Mouse (Mus musculus): Measurements from ENCODE around the gene Nckipsd. TPM values are rescaled to one million over a fixed set of nuclear protein-coding genes. Genes with fewer than 3 reads are reported as not detected.

The Nckipsd gene
- total and polyA plus RNA-seq, 3 experiments, result 6.4 to 13.2 (median 6.6) TPM

GRCm38 (mm10) chr9:108785416-108785815 lies 22.8 kb upstream of the Nckipsd start:
- H3K4me3 ChIP-seq (replicated peaks in 1 of 3; ENCODE audit: low read depth in 2 of 3, low read length in 2 of 3, poor library complexity in 1 of 3), result peak overlapping the region in 1 of 3 experiments; percentile 93
- TF ChIP-seq EP300 (IDR thresholded peaks at IDR 0.05; ENCODE audit: low read length), result peak; percentile 71
- peak; percentile 39; the same call in 1 of the 2 replicates for TF ChIP-seq SIN3A (IDR thresholded peaks at IDR 0.05; ENCODE audit: low read length)
- no peak for TF ChIP-seq CTCF (conservative IDR thresholded peaks at IDR 0.05 in 1 of 2, IDR thresholded peaks at IDR 0.05 in 1 of 2; ENCODE audit: low read depth in 2 of 2, low read length in 2 of 2)
- TF ChIP-seq TCF12 (IDR thresholded peaks at IDR 0.05; ENCODE audit: low read depth, low read length), result 0 out of 2 replicates have a peak, but pooled peaks have one; percentile 16
- peak; percentile 42 for TF ChIP-seq BHLHE40 (IDR thresholded peaks at IDR 0.05; ENCODE audit: low read depth, low read length)
- TF ChIP-seq MAFK (IDR thresholded peaks at IDR 0.05; ENCODE audit: insufficient replicate concordance, low read length), result no peak
- peak; percentile 90 for TF ChIP-seq IRF4 (IDR thresholded peaks at IDR 0.05; ENCODE audit: low read depth, low read length)
- TF ChIP-seq USF1 (IDR thresholded peaks at IDR 0.05; ENCODE audit: low read depth, low read length), result no peak
- 0 out of 2 replicates have a peak, but pooled peaks have one; percentile 26 for TF ChIP-seq MXI1 (IDR thresholded peaks at IDR 0.05; ENCODE audit: low read depth, low read length)
- TF ChIP-seq ZKSCAN1 (IDR thresholded peaks at IDR 0.05; ENCODE audit: borderline replicate concordance, low read depth, low read length), result no peak
- TF ChIP-seq MAZ (IDR thresholded peaks at IDR 0.05; ENCODE audit: low read depth, low read length), result 0 out of 2 replicates have a peak, but pooled peaks have one; percentile 16
- peak; percentile 57; the same call in 1 of the 2 replicates for TF ChIP-seq MEF2A (IDR thresholded peaks at IDR 0.05; ENCODE audit: borderline replicate concordance, low read depth, low read length)
- TF ChIP-seq ETS1 (conservative IDR thresholded peaks at IDR 0.05; ENCODE audit: low read depth, low read length), result peak; percentile 61; the same call in 1 of the 2 replicates
- DNase-seq (ENCODE audit: extremely low read depth), result peak; percentile 62
- H3K27ac ChIP-seq (ENCODE audit: insufficient read depth, low read depth), result no peak overlapping the region
- dilution Hi-C loops (cut with MboI; ENCODE audit: extremely low pct_ligation_motif_present, extremely low pct_unique_long_range_greater_than_20kb, low sequenced_read_pairs), result no loop called here
- peaks cover 4 to 25% of the 10 kb centered on the region in 2 experiments for H3K36me3 ChIP-seq (replicated peaks in 1 of 2; ENCODE audit: control insufficient read depth in 1 of 2, insufficient read depth in 1 of 2, low read length in 1 of 2)
- H3K9me3 ChIP-seq (replicated peaks; ENCODE audit: low read length), result no peaks in the 10 kb centered on the region
- peaks cover 57% of the 10 kb centered on the region for H3K79me2 ChIP-seq (replicated peaks; ENCODE audit: control insufficient read depth, extremely low read depth, insufficient read depth, poor library complexity, severe bottlenecking)
- H3K4me2 ChIP-seq (ENCODE audit: insufficient read depth, low read depth, poor library complexity, severe bottlenecking), result peak overlapping the region; percentile 91
- in situ Hi-C loops (cut with MboI; ENCODE audit: low pct_ligation_motif_present, low pct_unique_long_range_greater_than_20kb, low sequenced_read_pairs), result no loop called here
- peaks cover 2% of the 10 kb centered on the region for H3K27me3 ChIP-seq (replicated peaks)
- H3K9ac ChIP-seq (ENCODE audit: insufficient read depth, low read depth), result peak overlapping the region; percentile 51
- H3K4me1 ChIP-seq (ENCODE audit: control insufficient read depth in 1 of 2, insufficient read depth in 2 of 2), result peaks cover 31 to 69% of the 10 kb centered on the region in 2 experiments

GRCm38 (mm10) chr9:108786494-108786893 lies 21.7 kb upstream of the Nckipsd start:
- dilution Hi-C loops (cut with MboI; ENCODE audit: extremely low pct_ligation_motif_present, extremely low pct_unique_long_range_greater_than_20kb, low sequenced_read_pairs), result no loop called here
- Histone ChIP-seq H3K9me3 (replicated peaks; ENCODE audit: low read length) (no peaks in the 10 kb centered on the region), H3K4me1 (ENCODE audit: control insufficient read depth in 1 of 2, insufficient read depth in 2 of 2) (peaks cover 37 to 80% of the 10 kb centered on the region in 2 experiments), H3K27me3 (replicated peaks) (no peaks in the 10 kb centered on the region), H3K79me2 (replicated peaks; ENCODE audit: control insufficient read depth, extremely low read depth, insufficient read depth, poor library complexity, severe bottlenecking) (peaks cover 63% of the 10 kb centered on the region), H3K4me2 (ENCODE audit: insufficient read depth, low read depth, poor library complexity, severe bottlenecking) (peak overlapping the region; percentile 91), H3K4me3 (replicated peaks in 1 of 3; ENCODE audit: low read depth in 2 of 3, low read length in 2 of 3, poor library complexity in 1 of 3) (no peak overlapping the region), H3K27ac (ENCODE audit: insufficient read depth, low read depth) (peak overlapping the region; percentile 41; the same call in 1 of the 2 replicates), H3K36me3 (replicated peaks in 1 of 2; ENCODE audit: control insufficient read depth in 1 of 2, insufficient read depth in 1 of 2, low read length in 1 of 2) (peaks cover 4 to 28% of the 10 kb centered on the region in 2 experiments), H3K9ac (ENCODE audit: insufficient read depth, low read depth) (0 out of 2 replicates have a peak overlapping the region, but pooled peaks have one; percentile 45)
- in situ Hi-C loops (cut with MboI; ENCODE audit: low pct_ligation_motif_present, low pct_unique_long_range_greater_than_20kb, low sequenced_read_pairs), result no loop called here
- no peak for DNase-seq (ENCODE audit: extremely low read depth)
- TF ChIP-seq POLR2A (IDR thresholded peaks at IDR 0.05; ENCODE audit: low read depth, low read length), result no peak
- TF ChIP-seq CHD1 (IDR thresholded peaks at IDR 0.05; ENCODE audit: low read depth, low read length), result no peak
- no peak for TF ChIP-seq USF2 (conservative IDR thresholded peaks at IDR 0.05; ENCODE audit: low read depth, low read length)
- no peak for TF ChIP-seq CTCF (conservative IDR thresholded peaks at IDR 0.05 in 1 of 2, IDR thresholded peaks at IDR 0.05 in 1 of 2; ENCODE audit: low read depth in 2 of 2, low read length in 2 of 2)
- TF ChIP-seq RCOR1 (conservative IDR thresholded peaks at IDR 0.05; ENCODE audit: low read depth, low read length), result no peak
- TF ChIP-seq PAX5 (IDR thresholded peaks at IDR 0.05; ENCODE audit: low read length), result no peak
- TF ChIP-seq JUN (IDR thresholded peaks at IDR 0.05; ENCODE audit: insufficient read depth, low read depth, low read length), result no peak
- TF ChIP-seq NELFE (IDR thresholded peaks at IDR 0.05; ENCODE audit: low read depth, low read length), result no peak
- TF ChIP-seq E2F4 (IDR thresholded peaks at IDR 0.05; ENCODE audit: insufficient replicate concordance, low read depth, low read length), result no peak
- no peak for TF ChIP-seq UBTF (IDR thresholded peaks at IDR 0.05; ENCODE audit: low read depth, low read length)
- TF ChIP-seq MYC (IDR thresholded peaks at IDR 0.05; ENCODE audit: low read depth, low read length), result no peak
- no peak for TF ChIP-seq GABPA (IDR thresholded peaks at IDR 0.05; ENCODE audit: insufficient replicate concordance, low read depth, low read length)
- TF ChIP-seq POLR2AphosphoS2 (IDR thresholded peaks at IDR 0.05; ENCODE audit: low read depth, low read length), result no peak
- no peak for TF ChIP-seq MAX (IDR thresholded peaks at IDR 0.05; ENCODE audit: low read length)
- no peak for TF ChIP-seq ZNF384 (IDR thresholded peaks at IDR 0.05; ENCODE audit: low read depth, low read length)
- no peak for TF ChIP-seq ETS1 (conservative IDR thresholded peaks at IDR 0.05; ENCODE audit: low read depth, low read length)
- no peak for TF ChIP-seq ZMIZ1 (IDR thresholded peaks at IDR 0.05; ENCODE audit: low read depth, low read length)
- TF ChIP-seq TBP (conservative IDR thresholded peaks at IDR 0.05; ENCODE audit: low read depth, low read length), result no peak
